Mouse (Mus musculus) cortical plate, adult 2 months (tissue): ENCODE measurements around the gene Mef2b. TPM values are rescaled to one million over a fixed set of nuclear protein-coding genes. Genes with fewer than 3 reads are reported as not detected.
A peak's percentile ranks its signal among the peaks of the same experiment; 100 is the strongest.

Experiments used
- H3K27ac ChIP-seq: fragments of 200-500 bp; 2 replicates; pipeline ENCODE4 v1.5.1; 2012; ENCODE audit warnings: low read length, control low read depth, inconsistent platforms; ENCODE audit not compliant: insufficient read depth
- H3K4me1 ChIP-seq: fragments of 200-500 bp; 2 replicates; pipeline ENCODE4 v1.6.1; 2011; ENCODE audit warnings: low read length; ENCODE audit not compliant: control insufficient read depth, insufficient read depth
- H3K4me3 ChIP-seq: fragments of 200-500 bp; 2 replicates; pipeline ENCODE4 v1.5.1; 2011; ENCODE audit warnings: mild to moderate bottlenecking, low read length, control low read depth; ENCODE audit not compliant: insufficient read depth
- CTCF ChIP-seq: fragments of 200-500 bp; IDR thresholded peaks from 2 replicates; pipeline ENCODE4 v1.5.1; 2011; ENCODE audit warnings: mild to moderate bottlenecking, control low read depth, low read length; ENCODE audit not compliant: insufficient read depth; ENCODE audit errors: extremely low read depth
- POLR2A ChIP-seq: fragments of 200-500 bp; IDR thresholded peaks from 2 replicates; pipeline ENCODE4 v1.6.1; 2011; ENCODE audit warnings: mild to moderate bottlenecking, low read length, control low read depth; ENCODE audit not compliant: insufficient read depth; ENCODE audit errors: extremely low read depth
- polyA plus RNA-seq: library from polyadenylated mRNA; depleted of rRNA; stranded (reverse); fragments of >200 nt; gene quantifications from 2 replicates; pipeline ENCODE4 v1.2.3, GENCODE M21; 2012

Mef2b gene
- polyA plus RNA-seq, 1 experiment: 0.17 TPM

- Histone ChIP-seq H3K27ac (no peak within 1 kb of the TSS), H3K4me1 (peaks cover 3% of the 10 kb centered on the region), H3K4me3 (peak within 1 kb of the TSS; percentile 64)
- TF ChIP-seq CTCF (no peak), POLR2A (peak; percentile 62; the same call in 1 of the 2 replicates)
Measured at GRCm38 (mm10) chr8:70131166-70131883, 8.2 kb upstream of the Mef2b start, which contains the start of gene Nr2c2ap. Gene Nr2c2ap (plus strand): TSS chr8:70131333.

- H3K4me1 ChIP-seq: peaks cover 8% of the 10 kb centered on the region
- H3K4me3 ChIP-seq: no peak overlapping the region
- TF ChIP-seq POLR2A: no peak
- no peak for TF ChIP-seq CTCF
- no peak overlapping the region for H3K27ac ChIP-seq
Measured at GRCm38 (mm10) chr8:70134086-70134485, 5.4 kb upstream of the Mef2b start.

- no peak overlapping the region for H3K4me3 ChIP-seq
- peaks cover 8% of the 10 kb centered on the region for H3K4me1 ChIP-seq
- no peak overlapping the region for H3K27ac ChIP-seq
- TF ChIP-seq POLR2A (no peak), CTCF (no peak)
Measured at GRCm38 (mm10) chr8:70134931-70135330, 4.6 kb upstream of the Mef2b start.

GRCm38 (mm10) chr8:70136591-70136990 lies 2.9 kb upstream of the Mef2b start:
- no peak overlapping the region for H3K4me3 ChIP-seq
- TF ChIP-seq POLR2A (no peak), CTCF (no peak)

GRCm38 (mm10) chr8:70137890-70138289 lies 1.6 kb upstream of the Mef2b start:
- Histone ChIP-seq H3K4me1 (peaks cover 11% of the 10 kb centered on the region), H3K4me3 (no peak overlapping the region; the same call in 1 of the 2 replicates), H3K27ac (no peak overlapping the region)
- TF ChIP-seq CTCF (no peak), POLR2A (no peak)

More at GRCm38 (mm10) chr8:70136591-70136990, 2.9 kb upstream of the Mef2b start:
- no peak overlapping the region for H3K27ac ChIP-seq
- H3K4me1 ChIP-seq: peaks cover 13% of the 10 kb centered on the region

GRCm38 (mm10) chr8:70139981-70140380 lies 470 bp downstream of the Mef2b start:
- Histone ChIP-seq H3K4me1 (peaks cover 11% of the 10 kb centered on the region), H3K4me3 (peak overlapping the region; percentile 67), H3K27ac (no peak overlapping the region)
- TF ChIP-seq POLR2A (no peak), CTCF (no peak)

GRCm38 (mm10) chr8:70147678-70148607 lies 8.4 kb downstream of the Mef2b start:
- TF ChIP-seq CTCF (no peak), POLR2A (0 out of 2 replicates have a peak, but pooled peaks have one; percentile 5)
- no peaks in the 10 kb centered on the region for H3K4me1 ChIP-seq

GRCm38 (mm10) chr8:70150158-70150557 lies 10.6 kb downstream of the Mef2b start:
- H3K4me3 ChIP-seq: no peak overlapping the region
- no peak overlapping the region for H3K27ac ChIP-seq
- no peaks in the 10 kb centered on the region for H3K4me1 ChIP-seq
- TF ChIP-seq POLR2A (no peak), CTCF (no peak)

More at GRCm38 (mm10) chr8:70147678-70148607, 8.4 kb downstream of the Mef2b start:
- no peak overlapping the region for H3K4me3 ChIP-seq
- no peak overlapping the region for H3K27ac ChIP-seq

- Histone ChIP-seq H3K4me1 (no peaks in the 10 kb centered on the region), H3K27ac (no peak overlapping the region), H3K4me3 (no peak overlapping the region)
- TF ChIP-seq POLR2A (no peak), CTCF (no peak)
Measured at GRCm38 (mm10) chr8:70152537-70153257, 13.2 kb downstream of the Mef2b start.
